Mouse (Mus musculus) cerebellum, adult 2 months (tissue): ENCODE data around the gene Egfl7.

Source experiments
- CTCF ChIP-seq: fragments of 200-500 bp; IDR thresholded peaks from 2 replicates; pipeline ENCODE4 v1.5.1; 2011; ENCODE audit warnings: low read depth, mild to moderate bottlenecking, control low read depth, low read length, moderate library complexity, borderline replicate concordance; ENCODE audit not compliant: insufficient read depth
- POLR2A ChIP-seq: fragments of 200-500 bp; IDR thresholded peaks from 2 replicates; pipeline ENCODE4 v1.6.1; 2011; ENCODE audit warnings: low read length, control low read depth, borderline replicate concordance; ENCODE audit not compliant: insufficient read depth

- TF ChIP-seq CTCF (no peak), POLR2A (no peak)
These were observed 53.0 kb downstream of the Egfl7 start for GRCm38 (mm10) chr2:26632541-26633395.
